Mouse (Mus musculus) liver, adult 2 months (tissue): Measurements from ENCODE around the gene Lmntd1. TPM values are rescaled to one million over a fixed set of nuclear protein-coding genes. Genes with fewer than 3 reads are reported as not detected.

Experiments used
- DNase-seq: peaks from one replicate; pipeline ENCODE4 v3.0.0-alpha.2; 2011; ENCODE audit warnings: low read depth, low spot score; ENCODE audit errors: extremely low read depth
- H3K27ac ChIP-seq: fragments of 200-500 bp; replicated peaks from 2 replicates; pipeline ENCODE4 v1.5.1; 2012; ENCODE audit warnings: low read depth, mild to moderate bottlenecking, control low read depth, inconsistent platforms, low read length; ENCODE audit not compliant: insufficient read depth
- H3K27me3 ChIP-seq: fragments of 200-500 bp; 2 replicates; pipeline ENCODE4 v1.6.1; 2012; ENCODE audit warnings: mild to moderate bottlenecking, moderate library complexity, low read length, inconsistent platforms; ENCODE audit not compliant: control insufficient read depth, insufficient read depth
- H3K36me3 ChIP-seq: fragments of 200-500 bp; 2 replicates; pipeline ENCODE4 v1.6.1; 2012; ENCODE audit warnings: low read length, inconsistent platforms; ENCODE audit not compliant: control insufficient read depth, insufficient read depth
- H3K4me1 ChIP-seq: fragments of 200-500 bp; 2 replicates; pipeline ENCODE4 v1.6.1; 2011; ENCODE audit warnings: low read length; ENCODE audit not compliant: control insufficient read depth, insufficient read depth
- H3K4me3 ChIP-seq: fragments of 200-500 bp; 2 replicates; pipeline ENCODE4 v1.5.1; 2011; ENCODE audit warnings: low read depth, mild to moderate bottlenecking, control low read depth, low read length, moderate library complexity; ENCODE audit not compliant: insufficient read depth
- H3K79me2 ChIP-seq: fragments of 200-500 bp; 2 replicates; pipeline ENCODE4 v1.6.1; 2012; ENCODE audit warnings: inconsistent platforms, mild to moderate bottlenecking, low read length, moderate library complexity; ENCODE audit not compliant: control insufficient read depth, insufficient read depth
- H3K9ac ChIP-seq: fragments of 200-500 bp; 2 replicates; pipeline ENCODE4 v1.6.1; 2012; ENCODE audit warnings: low read depth, mild to moderate bottlenecking, control low read depth, inconsistent platforms, low read length
- CTCF ChIP-seq: fragments of 200-500 bp; IDR thresholded peaks from 2 replicates; pipeline ENCODE4 v1.5.1; 2011; ENCODE audit warnings: low read depth, low read length, control low read depth
- POLR2A ChIP-seq: fragments of 200-500 bp; IDR thresholded peaks from 2 replicates; pipeline ENCODE4 v1.6.1; 2011; ENCODE audit warnings: low read length, control low read depth; ENCODE audit not compliant: insufficient read depth; ENCODE audit errors: extremely low read depth
- WGBS: fragments of 180-500 bp; shearing (Covaris S2); methylation state at CpG from one replicate; pipeline ENCODE4 v1.1.7; 2018; 5-methylcytosine and 5-hydroxymethylcytosine counted together
- polyA plus RNA-seq: library from polyadenylated mRNA; depleted of rRNA; stranded (reverse); fragments of >200 nt; gene quantifications from 2 replicates; pipeline ENCODE4 v1.2.3, GENCODE M21; 2012
- total RNA-seq: library from RNA; depleted of rRNA; stranded (reverse); fragments of >200 nt; gene quantifications from 2 replicates; pipeline ENCODE4 v1.2.3, GENCODE M21; 2014

The Lmntd1 gene
- total and polyA plus RNA-seq, 2 experiments, result not detected

GRCm38 (mm10) chr6:145654062-145654836 lies 40.1 kb upstream of the Lmntd1 start:
- no peak overlapping the region for H3K27ac ChIP-seq
- no peaks in the 10 kb centered on the region for H3K36me3 ChIP-seq
- 67% methylated on average over 8 of the region's 8 CpGs for WGBS
- no peak overlapping the region for H3K4me3 ChIP-seq
- H3K27me3 ChIP-seq, result no peaks in the 10 kb centered on the region
- no peak for DNase-seq
- H3K9ac ChIP-seq, result no peak overlapping the region
- TF ChIP-seq CTCF (no peak), POLR2A (no peak)
- no peaks in the 10 kb centered on the region for H3K4me1 ChIP-seq
- H3K79me2 ChIP-seq, result no peaks in the 10 kb centered on the region

GRCm38 (mm10) chr6:145653626-145654025 lies 39.5 kb upstream of the Lmntd1 start:
- Histone ChIP-seq H3K27me3 (no peaks in the 10 kb centered on the region), H3K4me3 (no peak overlapping the region), H3K79me2 (no peaks in the 10 kb centered on the region), H3K9ac (no peak overlapping the region), H3K4me1 (no peaks in the 10 kb centered on the region), H3K27ac (no peak overlapping the region), H3K36me3 (no peaks in the 10 kb centered on the region)
- TF ChIP-seq POLR2A (no peak), CTCF (no peak)
- 88% methylated on average over 5 of the region's 5 CpGs for WGBS
- DNase-seq, result no peak

GRCm38 (mm10) chr6:145652986-145653385 lies 38.9 kb upstream of the Lmntd1 start:
- H3K4me1 ChIP-seq, result no peaks in the 10 kb centered on the region
- H3K27ac ChIP-seq, result no peak overlapping the region
- no peak for TF ChIP-seq CTCF
- TF ChIP-seq POLR2A, result no peak
- H3K79me2 ChIP-seq, result no peaks in the 10 kb centered on the region
- no peaks in the 10 kb centered on the region for H3K27me3 ChIP-seq
- H3K36me3 ChIP-seq, result no peaks in the 10 kb centered on the region
- no peak for DNase-seq
- no peak overlapping the region for H3K9ac ChIP-seq
- WGBS, result 75% methylated on average over 5 of the region's 5 CpGs
- H3K4me3 ChIP-seq, result no peak overlapping the region

- no peaks in the 10 kb centered on the region for H3K79me2 ChIP-seq
- H3K27ac ChIP-seq, result no peak overlapping the region
- TF ChIP-seq POLR2A (no peak), CTCF (no peak)
- H3K4me3 ChIP-seq, result no peak overlapping the region
- DNase-seq, result no peak
- H3K9ac ChIP-seq, result no peak overlapping the region
- H3K36me3 ChIP-seq, result no peaks in the 10 kb centered on the region
- 88% methylated on average over 2 of the region's 2 CpGs for WGBS
- H3K27me3 ChIP-seq, result no peaks in the 10 kb centered on the region
- no peaks in the 10 kb centered on the region for H3K4me1 ChIP-seq
Measured at GRCm38 (mm10) chr6:145651976-145652375, 37.9 kb upstream of the Lmntd1 start.

GRCm38 (mm10) chr6:145640971-145641506 lies 26.9 kb upstream of the Lmntd1 start:
- Histone ChIP-seq H3K36me3 (no peaks in the 10 kb centered on the region), H3K27me3 (no peaks in the 10 kb centered on the region), H3K79me2 (no peaks in the 10 kb centered on the region), H3K4me1 (peaks cover 3% of the 10 kb centered on the region; the same call in 1 of the 2 replicates), H3K27ac (no peak overlapping the region), H3K9ac (no peak overlapping the region), H3K4me3 (no peak overlapping the region)
- 16% methylated on average over 4 of the region's 4 CpGs for WGBS
- peak; percentile 87 for DNase-seq
- TF ChIP-seq CTCF (no peak), POLR2A (no peak)

- H3K79me2 ChIP-seq, result no peaks in the 10 kb centered on the region
- DNase-seq, result peak; percentile 39
- H3K9ac ChIP-seq, result no peak overlapping the region
- H3K27ac ChIP-seq, result no peak overlapping the region
- no peaks in the 10 kb centered on the region for H3K27me3 ChIP-seq
- H3K4me3 ChIP-seq, result no peak overlapping the region
- WGBS, result 37% methylated on average over 6 of the region's 6 CpGs
- H3K4me1 ChIP-seq, result peaks cover 3% of the 10 kb centered on the region; the same call in 1 of the 2 replicates
- H3K36me3 ChIP-seq, result no peaks in the 10 kb centered on the region
- no peak for TF ChIP-seq CTCF
Measured at GRCm38 (mm10) chr6:145638248-145638647, 24.1 kb upstream of the Lmntd1 start.
